Mouse (Mus musculus) spleen, adult 2 months (tissue): ENCODE data around the gene Rpp25l. TPM values are rescaled to one million over a fixed set of nuclear protein-coding genes. Genes with fewer than 3 reads are reported as not detected.
"Not testable (repeated sequence)": the region's sequence is repeated elsewhere in the genome, so short reads cannot be mapped to it uniquely, and the experiment has no call there.

ENCODE experiments used
- DNase-seq, 2 experiments: peaks; one replicate each; pipeline versions ENCODE4 v3.0.0 to v3.0.0-alpha.2; 2012 to 2021; ENCODE audit warnings: low spot score in 2 of 2, low read depth in 1 of 2
- H3K27ac ChIP-seq: fragments of 200-500 bp; 2 replicates; pipeline ENCODE4 v1.5.1; 2012; ENCODE audit warnings: low read length, inconsistent platforms; ENCODE audit not compliant: insufficient read depth
- H3K27me3 ChIP-seq: fragments of 200-500 bp; 2 replicates; pipeline ENCODE4 v1.6.1; 2012; ENCODE audit warnings: mild to moderate bottlenecking, moderate library complexity, low read length, inconsistent platforms; ENCODE audit not compliant: control insufficient read depth, insufficient read depth
- H3K36me3 ChIP-seq: fragments of 200-500 bp; 2 replicates; pipeline ENCODE4 v1.6.1; 2012; ENCODE audit warnings: mild to moderate bottlenecking, low read length, inconsistent platforms; ENCODE audit not compliant: control insufficient read depth, insufficient read depth
- H3K4me1 ChIP-seq: fragments of 200-500 bp; 2 replicates; pipeline ENCODE4 v1.6.1; 2011; ENCODE audit warnings: inconsistent platforms; ENCODE audit not compliant: control insufficient read depth, insufficient read depth, insufficient read length
- H3K4me3 ChIP-seq: fragments of 200-500 bp; 2 replicates; pipeline ENCODE4 v1.5.1; 2011; ENCODE audit warnings: mild to moderate bottlenecking, inconsistent platforms; ENCODE audit not compliant: insufficient read depth, insufficient read length; ENCODE audit errors: extremely low read depth
- CTCF ChIP-seq: fragments of 200-500 bp; IDR thresholded peaks from 2 replicates; pipeline ENCODE4 v1.5.1; 2011; ENCODE audit warnings: mild to moderate bottlenecking, inconsistent platforms; ENCODE audit not compliant: insufficient read depth, insufficient read length, insufficient replicate concordance; ENCODE audit errors: extremely low read depth
- POLR2A ChIP-seq: fragments of 200-500 bp; IDR thresholded peaks from 2 replicates; pipeline ENCODE4 v1.6.1; 2011; ENCODE audit warnings: low read depth, low read length, inconsistent platforms
- WGBS: fragments of 180-500 bp; shearing (Covaris S2); methylation state at CpG from one replicate; pipeline ENCODE4 v1.1.7; 2018; 5-methylcytosine and 5-hydroxymethylcytosine counted together
- polyA plus RNA-seq: library from polyadenylated mRNA; depleted of rRNA; stranded (reverse); fragments of >200 nt; gene quantifications from 2 replicates; pipeline ENCODE4 v1.2.3, GENCODE M21; 2012

The Rpp25l gene
- polyA plus RNA-seq, 1 experiment, result 32.8 TPM

GRCm38 (mm10) chr4:41708192-41708745 lies 5.1 kb downstream of the Rpp25l start:
- no peak for TF ChIP-seq POLR2A
- no peak for TF ChIP-seq CTCF
- Histone ChIP-seq H3K27me3 (no peaks in the 10 kb centered on the region), H3K4me1 (peaks cover 10% of the 10 kb centered on the region; the same call in 1 of the 2 replicates), H3K4me3 (no peak overlapping the region), H3K27ac (no peak overlapping the region), H3K36me3 (no peaks in the 10 kb centered on the region)
- no peak for DNase-seq
- WGBS, result 47% methylated on average over 8 of the region's 8 CpGs

GRCm38 (mm10) chr4:41707011-41707535 lies 6.3 kb downstream of the Rpp25l start:
- DNase-seq, result peak; percentile 60 to 63
- Histone ChIP-seq H3K4me1 (peaks cover 3% of the 10 kb centered on the region; the same call in 1 of the 2 replicates), H3K4me3 (no peak overlapping the region), H3K36me3 (no peaks in the 10 kb centered on the region), H3K27ac (no peak overlapping the region), H3K27me3 (no peaks in the 10 kb centered on the region)
- TF ChIP-seq POLR2A (no peak), CTCF (peak; percentile 48; the same call in 1 of the 2 replicates)
- 8% methylated on average over 13 of the region's 13 CpGs for WGBS

- Histone ChIP-seq H3K27me3 (no peaks in the 10 kb centered on the region), H3K4me1 (peaks cover 2% of the 10 kb centered on the region; the same call in 1 of the 2 replicates), H3K27ac (no peak overlapping the region), H3K36me3 (no peaks in the 10 kb centered on the region), H3K4me3 (no peak overlapping the region)
- DNase-seq, result no peak
- WGBS, result 81% methylated on average over 19 of the region's 19 CpGs
- TF ChIP-seq CTCF, result no peak
- TF ChIP-seq POLR2A, result no peak
These were observed 7.2 kb downstream of the Rpp25l start for GRCm38 (mm10) chr4:41705922-41706754.

- 35% methylated on average over 5 of the region's 5 CpGs for WGBS
- no peaks in the 10 kb centered on the region for H3K27me3 ChIP-seq
- no peak for DNase-seq
- H3K4me3 ChIP-seq, result no peak overlapping the region
- peaks cover 2% of the 10 kb centered on the region; the same call in 1 of the 2 replicates for H3K4me1 ChIP-seq
- no peak overlapping the region for H3K27ac ChIP-seq
- H3K36me3 ChIP-seq, result no peaks in the 10 kb centered on the region
- no peak for TF ChIP-seq CTCF
- TF ChIP-seq POLR2A, result no peak
These were observed 8.7 kb downstream of the Rpp25l start for GRCm38 (mm10) chr4:41704651-41705050.

GRCm38 (mm10) chr4:41702226-41702625 lies 11.1 kb downstream of the Rpp25l start:
- not testable (repeated sequence) for H3K4me3 ChIP-seq, H3K27ac ChIP-seq, H3K27me3 ChIP-seq, H3K36me3 ChIP-seq, H3K4me1 ChIP-seq, DNase-seq
- 74% methylated on average over 2 of the region's 2 CpGs for WGBS

- H3K4me1 ChIP-seq, H3K36me3 ChIP-seq, DNase-seq, H3K27ac ChIP-seq, H3K4me3 ChIP-seq, H3K27me3 ChIP-seq: not testable (repeated sequence)
- 83% methylated on average over 6 of the region's 8 CpGs for WGBS
These were observed 13.1 kb downstream of the Rpp25l start for GRCm38 (mm10) chr4:41700224-41700623.

GRCm38 (mm10) chr4:41699783-41700182 lies 13.6 kb downstream of the Rpp25l start, which contains the start of gene Il11ra1:
Il11ra1 (plus strand) TSS chr4:41699989.
- WGBS, result 89% methylated on average over 10 of the region's 10 CpGs
- H3K27ac ChIP-seq, H3K36me3 ChIP-seq, DNase-seq, H3K27me3 ChIP-seq, H3K4me3 ChIP-seq, H3K4me1 ChIP-seq: not testable (repeated sequence)

GRCm38 (mm10) chr4:41698421-41699016 lies 14.8 kb downstream of the Rpp25l start:
- not testable (repeated sequence) for H3K27me3 ChIP-seq, H3K4me3 ChIP-seq, H3K36me3 ChIP-seq, DNase-seq, H3K27ac ChIP-seq, H3K4me1 ChIP-seq
- 20% methylated on average over 24 of the region's 32 CpGs for WGBS
